Comparison of ENCODE assay signal across 15 mouse cellular contexts in the genomic region with DNA sequence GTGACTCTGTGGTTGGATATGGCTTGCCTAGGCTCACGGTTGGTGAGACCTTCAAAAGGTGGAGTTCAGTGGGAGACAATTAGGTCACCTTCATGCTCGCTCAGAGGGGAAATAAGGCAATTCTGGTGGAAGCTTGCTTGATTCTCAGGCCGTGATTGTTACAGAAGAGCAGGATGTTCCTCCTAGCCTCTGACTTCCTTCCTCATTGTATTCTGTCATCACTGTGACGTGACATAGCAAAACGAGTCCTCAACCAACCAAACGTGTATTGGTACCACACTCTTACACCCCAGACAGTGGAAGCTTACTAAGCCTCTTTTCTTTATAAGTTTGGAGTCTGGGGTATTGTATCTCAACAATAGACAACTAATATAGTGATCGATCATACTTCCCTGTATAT.
"Had no signal": no experiment of that assay in that cellular context is flagged by ENCODE, and none has a peak within 500 bp of the region (broad histone marks: within the 10 kb centered on the region; RNA-seq: fewer than 3 reads in every experiment).

No protein-coding gene starts in this region.

- H3K4me1 ChIP-seq: liver, embryonic 12.5 days; lung, embryonic 15.5 days had no signal

- ATAC-seq: liver, embryonic 12.5 days had no signal

- H3K9ac ChIP-seq: limb, embryonic 15.5 days; liver, embryonic 12.5 days; lung, embryonic 15.5 days; midbrain, embryonic 15.5 days; neural tube, embryonic 12.5 days had no signal

- H3K27me3 ChIP-seq: lung, embryonic 15.5 days; midbrain, embryonic 15.5 days; neural tube, embryonic 12.5 days had no signal

- H3K9me3 ChIP-seq: limb, embryonic 15.5 days; liver, embryonic 12.5 days; lung, embryonic 15.5 days; midbrain, embryonic 15.5 days; neural tube, embryonic 12.5 days had no signal

- H3K36me3 ChIP-seq: limb, embryonic 15.5 days; liver, embryonic 12.5 days; lung, embryonic 15.5 days; midbrain, embryonic 15.5 days; neural tube, embryonic 12.5 days had no signal

- H3K4me3 ChIP-seq: layer of hippocampus, adult 2 months; limb, embryonic 15.5 days; liver, embryonic 12.5 days; lung, embryonic 15.5 days; midbrain, embryonic 15.5 days; neural tube, embryonic 12.5 days had no signal

- H3K27ac ChIP-seq: kidney, postnatal 0 days; layer of hippocampus, adult 2 months; limb, embryonic 15.5 days; liver, embryonic 12.5 days; lung, embryonic 15.5 days; macrophage; midbrain, embryonic 15.5 days; neural tube, embryonic 12.5 days had no signal

- H3K4me2 ChIP-seq: limb, embryonic 15.5 days; liver, embryonic 12.5 days; lung, embryonic 15.5 days; midbrain, embryonic 15.5 days; neural tube, embryonic 12.5 days had no signal

- DNase-seq: kidney, adult 11 months; kidney, adult 9 months; kidney, postnatal 4 days; lung, postnatal 14 days; right cerebral cortex, postnatal 25 days; thymus, adult 18-20 months; thymus, postnatal 14 days had no signal
